Comparison of ENCODE assay signal across 22 mouse cellular contexts in the genomic region with DNA sequence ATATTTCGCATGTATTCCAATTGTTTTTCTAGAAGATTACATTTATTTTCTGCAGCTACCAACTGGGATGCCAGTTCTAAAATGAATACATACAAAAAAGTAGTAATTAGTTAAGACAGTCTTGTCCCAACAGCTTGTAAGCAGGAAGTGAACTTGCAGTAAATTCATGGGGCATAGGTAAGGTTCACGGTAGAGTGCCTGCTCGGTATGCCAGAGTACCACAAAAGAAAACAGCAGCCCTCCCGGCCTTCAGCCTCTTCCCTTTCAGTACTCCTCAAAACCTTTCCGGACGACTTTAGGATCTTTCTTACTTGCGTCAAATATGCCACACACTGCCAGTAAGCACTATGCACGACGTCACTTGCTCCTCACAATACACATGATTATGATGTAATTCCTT.
"Had no signal": no experiment of that assay in that cellular context is flagged by ENCODE, and none has a peak within 500 bp of the region (broad histone marks: within the 10 kb centered on the region; RNA-seq: fewer than 3 reads in every experiment).

No protein-coding gene starts in this region.

- H3K9ac ChIP-seq: heart, embryonic 12.5 days; hindbrain, embryonic 12.5 days; hindbrain, embryonic 14.5 days; intestine, embryonic 15.5 days; limb, embryonic 13.5 days; limb, embryonic 15.5 days; liver, embryonic 12.5 days; liver, embryonic 14.5 days had no signal

- H3K27me3 ChIP-seq: heart, embryonic 12.5 days; hindbrain, embryonic 12.5 days; intestine, embryonic 15.5 days; limb, embryonic 13.5 days; limb, embryonic 15.5 days; liver, embryonic 12.5 days had no signal

- H3K9me3 ChIP-seq: heart, embryonic 10.5 days; heart, embryonic 12.5 days; hindbrain, embryonic 10.5 days; hindbrain, embryonic 12.5 days; intestine, embryonic 15.5 days; limb, embryonic 13.5 days; limb, embryonic 15.5 days; liver, embryonic 12.5 days had no signal

- ATAC-seq: hindbrain, embryonic 16.5 days; inflammation-experienced regulatory T-cells, adult 6 months; intestine, embryonic 15.5 days; intestine, postnatal 0 days; liver, embryonic 12.5 days had no signal

- DNase-seq: gastrocnemius, adult 2 months; gastrocnemius, postnatal 10 days; gastrocnemius, postnatal 25 days; heart, adult 18-20 months; heart, postnatal 10 days; heart, postnatal 4 days; layer of hippocampus, adult 9-11 months; layer of hippocampus, postnatal 36 days; left cerebral cortex, postnatal 4 days had no signal

- H3K27ac ChIP-seq: gastrocnemius, adult 2 months; heart, embryonic 10.5 days; hindbrain, embryonic 10.5 days; hindbrain, embryonic 12.5 days; hindbrain, embryonic 14.5 days; intestine, embryonic 15.5 days; limb, embryonic 13.5 days; limb, embryonic 15.5 days; liver, embryonic 12.5 days; liver, embryonic 14.5 days had no signal

- H3K4me3 ChIP-seq: gastrocnemius, adult 2 months; heart, embryonic 10.5 days; heart, embryonic 12.5 days; hindbrain, embryonic 10.5 days; hindbrain, embryonic 12.5 days; intestine, embryonic 15.5 days; limb, embryonic 13.5 days; limb, embryonic 15.5 days; liver, embryonic 12.5 days had no signal

- H3K4me2 ChIP-seq: heart, embryonic 12.5 days; hindbrain, embryonic 12.5 days; hindbrain, embryonic 14.5 days; intestine, embryonic 15.5 days; limb, embryonic 13.5 days; limb, embryonic 15.5 days; liver, embryonic 12.5 days had no signal

- H3K4me1 ChIP-seq: heart, embryonic 12.5 days; hindbrain, embryonic 10.5 days; hindbrain, embryonic 12.5 days; intestine, embryonic 15.5 days; limb, embryonic 13.5 days; limb, embryonic 15.5 days had no signal
